Mouse (Mus musculus): ENCODE data around the gene Nrn1l.

- TF ChIP-seq CTCF (IDR thresholded peaks at IDR 0.05; ENCODE audit: insufficient read depth, low read depth, low read length) = no peak
- TF ChIP-seq POLR2A (IDR thresholded peaks at IDR 0.05; ENCODE audit: insufficient read depth, low read depth, low read length) = no peak
Observed at GRCm38 (mm10) chr8:105861951-105862350, 31.4 kb upstream of the Nrn1l start.

Measured in olfactory bulb, adult 2 months (tissue).